Comparison of ENCODE assay signal across 8 mouse cellular contexts in the genomic region with DNA sequence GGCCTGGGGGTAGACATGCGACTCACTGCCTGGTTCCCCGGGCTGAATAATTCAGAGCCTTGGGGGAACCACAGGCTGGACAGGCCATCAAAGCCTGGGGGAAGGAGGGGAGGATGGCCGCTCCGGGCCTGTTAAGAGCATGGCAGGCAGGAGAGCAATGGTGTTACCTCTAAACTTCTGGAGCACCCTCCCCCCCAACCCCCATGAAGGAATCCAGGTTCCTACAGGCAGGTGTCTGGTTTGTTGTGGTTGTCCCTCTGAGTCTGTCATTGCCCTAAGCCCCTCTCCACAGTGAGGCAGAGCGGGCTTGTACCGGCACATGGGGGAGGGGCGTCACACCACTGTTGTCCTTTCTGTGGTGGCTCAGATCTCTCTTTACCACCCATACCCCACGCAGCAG.
DNase-seq lines count a peak whose midpoint lies in the region; ATAC-seq lines count a peak whose summit lies in the region.

No protein-coding gene starts in this region.

- H3K27ac ChIP-seq in liver, embryonic 12.5 days, result no peak overlapping the region
- peak overlapping the region; percentile 77 for H3K27ac ChIP-seq in forebrain, embryonic 11.5 days (ENCODE audit: low read depth, low read length)
- peak overlapping the region; percentile 69 for H3K27ac ChIP-seq in limb, embryonic 10.5 days
- peak overlapping the region; percentile 45; the same call in 1 of the 2 replicates for H3K27ac ChIP-seq in neural tube, embryonic 15.5 days (replicated peaks)

- H3K27me3 ChIP-seq in liver, embryonic 12.5 days (replicated peaks), result peaks cover 60% of the 10 kb centered on the region
- peaks cover 2% of the 10 kb centered on the region for H3K27me3 ChIP-seq in forebrain, embryonic 11.5 days (ENCODE audit: control insufficient read depth, insufficient read depth, low read length)
- H3K27me3 ChIP-seq in limb, embryonic 10.5 days (ENCODE audit: low read depth, poor library complexity, severe bottlenecking), result peaks cover 77% of the 10 kb centered on the region
- 0 out of 2 replicates have a peak, but pooled peaks cover 9% of the 10 kb centered on the region for H3K27me3 ChIP-seq in neural tube, embryonic 15.5 days (replicated peaks)

- H3K4me1 ChIP-seq in liver, embryonic 12.5 days, result peaks cover 5% of the 10 kb centered on the region
- H3K4me1 ChIP-seq in forebrain, embryonic 11.5 days (replicated peaks; ENCODE audit: control insufficient read depth, insufficient read depth, low read length), result peaks cover 26% of the 10 kb centered on the region
- peaks cover 79% of the 10 kb centered on the region for H3K4me1 ChIP-seq in limb, embryonic 10.5 days
- peaks cover 23% of the 10 kb centered on the region for H3K4me1 ChIP-seq in neural tube, embryonic 15.5 days

- WGBS in liver, embryonic 12.5 days (ENCODE audit: insufficient replicate concordance), result 26% methylated on average over 8 of the region's 8 CpGs
- 6% methylated on average over 8 of the region's 8 CpGs for WGBS in forebrain, embryonic 11.5 days
- 18% methylated on average over 8 of the region's 8 CpGs for WGBS in limb, embryonic 10.5 days
- 15% methylated on average over 8 of the region's 8 CpGs for WGBS in neural tube, embryonic 15.5 days

- H3K4me2 ChIP-seq in liver, embryonic 12.5 days, result peak overlapping the region; percentile 27
- peak overlapping the region; percentile 41 for H3K4me2 ChIP-seq in forebrain, embryonic 11.5 days (ENCODE audit: low read depth, low read length, severe bottlenecking)
- H3K4me2 ChIP-seq in neural tube, embryonic 15.5 days, result peak overlapping the region; percentile 45

- no peak overlapping the region for H3K4me3 ChIP-seq in liver, embryonic 12.5 days
- H3K4me3 ChIP-seq in forebrain, embryonic 11.5 days (ENCODE audit: low read depth, low read length), result no peak overlapping the region
- H3K4me3 ChIP-seq in limb, embryonic 10.5 days, result peak overlapping the region; percentile 36
- H3K4me3 ChIP-seq in neural tube, embryonic 15.5 days (replicated peaks), result no peak overlapping the region

- no peak for DNase-seq in liver
- DNase-seq in forebrain, embryonic 11.5 days (ENCODE audit: low spot score), result peak; percentile 77
- no peak for DNase-seq in limb, embryonic 10.5 days (ENCODE audit: low spot score)
- no peak for DNase-seq in spleen, adult 12 weeks (ENCODE audit: low spot score)
- no peak for DNase-seq in adrenal gland, postnatal 14 days
- no peak for DNase-seq in right cerebral cortex, postnatal 25 days

- H3K36me3 ChIP-seq in liver, embryonic 12.5 days, result no peaks in the 10 kb centered on the region
- H3K36me3 ChIP-seq in forebrain, embryonic 11.5 days (ENCODE audit: control insufficient read depth, insufficient read depth, low read length), result no peaks in the 10 kb centered on the region
- no peaks in the 10 kb centered on the region for H3K36me3 ChIP-seq in limb, embryonic 10.5 days
- no peaks in the 10 kb centered on the region for H3K36me3 ChIP-seq in neural tube, embryonic 15.5 days

- peaks cover 4% of the 10 kb centered on the region; the same call in 1 of the 2 replicates for H3K9me3 ChIP-seq in liver, embryonic 12.5 days (replicated peaks)
- H3K9me3 ChIP-seq in forebrain, embryonic 11.5 days (ENCODE audit: control insufficient read depth, low read length), result no peaks in the 10 kb centered on the region; the same call in 1 of the 2 replicates
- 0 out of 2 replicates have a peak, but pooled peaks cover 2% of the 10 kb centered on the region for H3K9me3 ChIP-seq in limb, embryonic 10.5 days (replicated peaks)
- no peaks in the 10 kb centered on the region for H3K9me3 ChIP-seq in neural tube, embryonic 15.5 days (replicated peaks)

- no peak overlapping the region for H3K9ac ChIP-seq in liver, embryonic 12.5 days
- H3K9ac ChIP-seq in forebrain, embryonic 11.5 days (ENCODE audit: low read length), result peak overlapping the region; percentile 42
- H3K9ac ChIP-seq in neural tube, embryonic 15.5 days (replicated peaks), result no peak overlapping the region

- no peak for ATAC-seq in liver, embryonic 12.5 days
- ATAC-seq in forebrain, embryonic 11.5 days (replicated peaks; ENCODE audit: low FRiP score), result peak; percentile 63
- peak; percentile 55; the same call in 1 of the 2 replicates for ATAC-seq in neural tube, embryonic 15.5 days (ENCODE audit: low FRiP score)
